Mouse (Mus musculus) mesoderm, embryonic 11.5 days (tissue): ENCODE data around the gene Ilf3.

Experiments used
- DNase-seq: peaks from one replicate; pipeline ENCODE4 v3.0.0-alpha.2; 2012; ENCODE audit warnings: low read depth, low spot score

Gene Ilf3

GRCm38 (mm10) chr9:21438219-21438618 is 70.5 kb downstream of the Ilf3 start:
- DNase-seq: no peak

DNA sequence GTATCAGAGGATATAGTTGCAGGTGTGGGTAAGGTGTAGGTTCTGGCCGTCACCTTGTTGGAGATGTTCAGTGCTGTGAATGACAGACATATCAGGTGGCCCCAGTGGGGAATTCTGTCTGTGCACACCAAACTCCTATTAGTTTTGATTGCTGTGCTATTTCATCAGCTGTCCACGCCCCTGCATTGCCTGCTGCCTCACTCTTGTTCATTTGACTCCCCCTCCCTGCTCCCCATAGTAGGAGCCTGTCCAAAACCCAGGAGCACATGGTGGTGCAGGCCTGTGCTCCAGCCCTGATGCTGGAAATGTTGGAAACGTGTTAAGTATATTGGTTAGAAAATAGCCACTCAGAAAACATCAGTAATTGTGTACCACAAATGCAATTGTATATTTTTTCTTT is 71.8 kb downstream of the Ilf3 start:
- DNase-seq: no peak

DNA sequence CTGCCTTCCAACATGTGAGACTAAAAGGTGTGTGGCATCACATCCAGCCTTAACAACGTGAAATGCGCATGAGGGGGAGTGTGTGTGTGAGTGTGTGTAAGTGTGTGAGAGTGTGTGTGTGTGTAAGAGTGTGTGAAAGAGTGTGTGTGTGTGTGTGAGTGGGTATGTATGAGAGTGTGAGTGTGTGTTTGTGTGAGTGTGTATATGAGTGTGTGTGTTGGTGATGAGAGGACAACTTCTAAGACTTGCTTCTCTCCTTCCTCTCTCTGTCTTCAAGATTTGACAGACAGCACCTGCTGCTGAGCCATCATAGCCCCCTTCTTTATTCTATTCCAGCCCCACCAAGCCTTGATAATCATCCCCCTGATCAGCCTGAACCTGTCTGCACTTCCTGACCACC is 72.2 kb downstream of the Ilf3 start:
- no peak for DNase-seq

- no peak for DNase-seq
Observed at GRCm38 (mm10) chr9:21440387-21440786, 72.7 kb downstream of the Ilf3 start.

- DNase-seq: no peak
Observed at GRCm38 (mm10) chr9:21443853-21444252, 76.2 kb downstream of the Ilf3 start.

DNA sequence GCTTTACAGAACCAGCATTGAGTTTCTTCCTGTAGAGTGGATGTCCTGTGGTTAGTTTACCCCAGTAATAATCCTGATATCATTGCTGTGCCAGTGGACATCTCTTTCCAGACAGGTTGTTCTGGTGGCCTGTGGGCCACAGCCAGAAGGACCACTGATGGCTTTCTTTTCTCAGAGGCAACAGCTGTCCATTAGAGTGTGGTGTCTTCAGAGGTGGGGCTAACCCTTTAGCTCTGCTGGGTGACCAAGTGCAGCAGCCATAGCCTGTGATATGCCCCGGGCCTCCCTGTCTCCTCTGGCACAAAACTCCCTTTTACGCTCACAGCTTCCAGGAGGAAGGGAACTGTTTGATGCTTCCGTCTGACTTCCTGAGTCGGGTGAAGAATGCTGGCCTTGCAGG is 76.9 kb downstream of the Ilf3 start:
- no peak for DNase-seq

- no peak for DNase-seq
Observed at GRCm38 (mm10) chr9:21445081-21445744, 77.5 kb downstream of the Ilf3 start.

DNA sequence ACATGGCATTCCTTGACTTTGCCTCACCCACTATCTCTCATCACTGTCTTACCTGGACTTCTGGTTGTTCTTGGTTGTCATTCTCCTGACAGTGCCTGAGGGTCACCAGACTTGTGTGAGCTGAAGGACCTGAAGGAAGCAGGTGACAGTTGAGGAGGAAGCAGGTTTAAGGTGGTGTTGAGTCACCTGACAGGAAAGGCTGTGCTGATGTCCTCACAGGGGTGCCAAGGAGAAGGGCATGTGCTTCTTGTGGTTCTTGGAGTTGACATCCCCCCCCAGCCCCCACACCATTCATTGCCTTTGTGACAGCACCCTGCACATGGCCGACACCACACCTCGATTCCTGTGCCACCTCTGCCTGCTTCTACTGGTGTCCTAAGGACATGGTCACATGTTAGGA is 80.1 kb downstream of the Ilf3 start:
- no peak for DNase-seq

- DNase-seq: no peak
Observed at GRCm38 (mm10) chr9:21449710-21450109, 82.0 kb downstream of the Ilf3 start.

DNA sequence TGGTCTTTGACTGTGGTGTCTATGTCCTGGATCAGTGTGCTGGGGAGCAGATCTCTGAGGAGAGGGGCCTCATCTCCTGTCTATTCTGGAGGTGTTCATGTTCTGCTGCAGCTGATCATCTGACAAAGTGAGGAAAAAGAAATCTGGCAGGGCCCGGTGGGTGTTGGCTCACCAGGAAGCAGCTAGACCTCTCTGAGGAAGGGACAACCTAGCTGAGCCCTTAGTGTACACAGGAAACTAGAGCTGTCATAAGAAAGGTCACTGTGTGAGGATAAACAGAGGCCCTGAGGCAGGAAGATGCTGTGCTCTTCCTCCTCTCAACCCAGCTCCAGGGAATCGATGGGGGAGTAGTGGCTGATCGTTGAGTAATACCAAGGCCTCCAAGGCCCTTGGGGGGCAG is 82.6 kb downstream of the Ilf3 start:
- DNase-seq: no peak

- no peak for DNase-seq
Observed at GRCm38 (mm10) chr9:21451391-21451790, 83.7 kb downstream of the Ilf3 start.

GRCm38 (mm10) chr9:21451870-21452269 is 84.2 kb downstream of the Ilf3 start:
- DNase-seq: no peak

GRCm38 (mm10) chr9:21453003-21453402 is 85.3 kb downstream of the Ilf3 start:
- no peak for DNase-seq

DNA sequence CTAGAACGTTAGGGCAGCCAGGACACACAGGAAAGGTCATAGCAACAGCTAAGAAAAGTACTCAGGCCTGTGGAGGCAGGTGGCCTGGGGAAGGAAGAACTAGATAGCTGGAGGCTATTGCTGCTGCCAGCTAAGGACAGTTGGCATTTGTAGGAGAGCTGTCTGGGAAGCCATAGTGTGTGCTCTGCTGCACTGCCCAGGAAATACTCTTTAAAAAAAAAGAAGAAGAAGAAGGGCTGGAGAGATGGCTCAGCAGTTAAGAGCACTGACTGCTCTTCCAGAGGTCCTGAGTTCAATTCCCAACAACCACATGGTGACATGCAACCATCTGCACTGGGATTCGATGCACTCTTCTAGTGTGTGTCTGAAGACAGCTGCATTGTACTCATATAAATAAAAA is 85.8 kb downstream of the Ilf3 start:
- no peak for DNase-seq

GRCm38 (mm10) chr9:21454556-21454955 is 86.9 kb downstream of the Ilf3 start:
- no peak for DNase-seq
